In genomic region chr9:22327475-22328387, GRCm38 (mm10) we compare ENCODE assay signal across 8 mouse cellular contexts. TPM values are rescaled to one million over a fixed set of nuclear protein-coding genes. Genes with fewer than 3 reads are reported as not detected.
DNase-seq lines count a peak whose midpoint lies in the region; ATAC-seq and TF ChIP-seq lines count a peak whose summit lies in the region.

No protein-coding gene starts in this region.

- H3K9ac ChIP-seq in lung, embryonic 16.5 days (ENCODE audit: low read length), result peak overlapping the region; percentile 73

- peak overlapping the region; percentile 81 for H3K27ac ChIP-seq in hindbrain, embryonic 10.5 days
- peak overlapping the region; percentile 96 for H3K27ac ChIP-seq in lung, embryonic 16.5 days (ENCODE audit: low read length)
- peak overlapping the region; percentile 30; the same call in 1 of the 2 replicates for H3K27ac ChIP-seq in thymus, adult 2 months (ENCODE audit: control insufficient read depth, insufficient read depth, low read length)

- no peaks in the 10 kb centered on the region for H3K9me3 ChIP-seq in hindbrain, embryonic 10.5 days
- H3K9me3 ChIP-seq in lung, embryonic 16.5 days (ENCODE audit: control insufficient read depth, low read length), result no peaks in the 10 kb centered on the region

- peak; percentile 50; the same call in 1 of the 2 replicates for TF ChIP-seq POLR2A in thymus, adult 2 months (IDR thresholded peaks at IDR 0.05; ENCODE audit: control insufficient read depth, extremely low read depth, insufficient read depth, low read length, poor library complexity)

- H3K4me3 ChIP-seq in hindbrain, embryonic 10.5 days, result peak overlapping the region; percentile 66
- H3K4me3 ChIP-seq in lung, embryonic 16.5 days (ENCODE audit: low read length), result peak overlapping the region; percentile 60
- peak overlapping the region; percentile 87 for H3K4me3 ChIP-seq in thymus, adult 2 months (ENCODE audit: control insufficient read depth, insufficient read depth, low read length)

- peak; percentile 88 for DNase-seq in MEL-GATA-1-ER (ENCODE audit: extremely low read depth, low read depth)
- DNase-seq in cerebellum, adult 9-11 months, result peak; percentile 85
- peak; percentile 28 to 82 for DNase-seq in frontal cortex, adult 2 months (ENCODE audit: extremely low spot score in 1 of 2, low spot score in 1 of 2)
- DNase-seq in hindbrain, embryonic 10.5 days (ENCODE audit: low spot score), result peak; percentile 90
- DNase-seq in layer of hippocampus, adult 9-11 months, result peak; percentile 85
- peak; percentile 81 for DNase-seq in ovary, adult 18-20 months (ENCODE audit: low spot score)
- DNase-seq in thymus, adult 2 months, result peak; percentile 91

- peak; percentile 98 for TF ChIP-seq CTCF in thymus, adult 2 months (IDR thresholded peaks at IDR 0.05; ENCODE audit: borderline replicate concordance, control insufficient read depth, extremely low read depth, insufficient read depth, low read length, poor library complexity)

- H3K27me3 ChIP-seq in hindbrain, embryonic 10.5 days (ENCODE audit: insufficient read depth, poor library complexity, severe bottlenecking), result no peaks in the 10 kb centered on the region
- no peaks in the 10 kb centered on the region for H3K27me3 ChIP-seq in lung, embryonic 16.5 days (ENCODE audit: control insufficient read depth, insufficient read depth, low read depth, low read length)
- no peaks in the 10 kb centered on the region for H3K27me3 ChIP-seq in thymus, adult 2 months (ENCODE audit: control insufficient read depth, insufficient read depth, low read length)

- peak; percentile 93 for ATAC-seq in lung, embryonic 16.5 days (ENCODE audit: low read depth)

- 1% methylated on average over 32 of the region's 32 CpGs for WGBS in hindbrain, embryonic 10.5 days
- under 1% methylated on average over 32 of the region's 32 CpGs for WGBS in lung, embryonic 16.5 days
- 1% methylated on average over 32 of the region's 32 CpGs for WGBS in thymus, adult 2 months

- H3K4me2 ChIP-seq in lung, embryonic 16.5 days (ENCODE audit: low read depth, low read length), result peak overlapping the region; percentile 95

- H3K36me3 ChIP-seq in hindbrain, embryonic 10.5 days, result peaks cover 25% of the 10 kb centered on the region
- H3K36me3 ChIP-seq in lung, embryonic 16.5 days (ENCODE audit: control insufficient read depth, insufficient read depth, low read length), result peaks cover 8% of the 10 kb centered on the region
- peaks cover 9% of the 10 kb centered on the region for H3K36me3 ChIP-seq in thymus, adult 2 months (ENCODE audit: control insufficient read depth, insufficient read depth, low read length)

- peaks cover 15% of the 10 kb centered on the region for H3K4me1 ChIP-seq in hindbrain, embryonic 10.5 days (replicated peaks)
- H3K4me1 ChIP-seq in lung, embryonic 16.5 days (replicated peaks; ENCODE audit: control insufficient read depth, insufficient read depth, low read length), result peaks cover 11% of the 10 kb centered on the region
- peaks cover 7% of the 10 kb centered on the region for H3K4me1 ChIP-seq in thymus, adult 2 months (replicated peaks; ENCODE audit: control insufficient read depth, insufficient read depth, low read length)

RNA-seq across cellular contexts. Expression of gene Zfp810, which starts 20.3 kb away (rescaled TPM):
- 17.6 and 21.3 TPM in 2 replicates for polyA plus RNA-seq in frontal cortex, adult 2 months (2012; rRNA removed)
- 24.3 and 29.0 TPM in 2 replicates for polyA plus RNA-seq in hindbrain, embryonic 10.5 days (2016; fragmentation: Nextera tagmentation; extraction: Ambion mirVana)
- 20.0 and 21.3 TPM in 2 replicates for polyA plus RNA-seq in lung, embryonic 16.5 days (2015; fragmentation: Nextera tagmentation; extraction: Ambion mirVana)
- 10.9 and 11.5 TPM in 2 replicates for polyA plus RNA-seq in thymus, adult 2 months (2012; rRNA removed)

Comparison
In these comparisons a context has a peak if more than half of its experiments do, and no peak if none do; other contexts are left out.
1. Peak in every context shown above with its lines: DNase-seq, ATAC-seq, H3K4me3 ChIP-seq and H3K27ac ChIP-seq.
2. H3K27ac ChIP-seq: peak in every context shown above with its lines; median percentile 96 in lung, embryonic 16.5 days; 81 in hindbrain, embryonic 10.5 days; 30 in thymus, adult 2 months.